Mouse (Mus musculus) right cerebral cortex, postnatal 25 days (tissue): ENCODE data around the gene Tat.

Source experiments
- DNase-seq: peaks from one replicate; pipeline ENCODE4 v3.0.0; 2022

Gene Tat

GRCm38 (mm10) chr8:109990224-109990623, at the start of gene Tat:
Tat (plus strand) TSS chr8:109990437.
- no peak for DNase-seq

DNA sequence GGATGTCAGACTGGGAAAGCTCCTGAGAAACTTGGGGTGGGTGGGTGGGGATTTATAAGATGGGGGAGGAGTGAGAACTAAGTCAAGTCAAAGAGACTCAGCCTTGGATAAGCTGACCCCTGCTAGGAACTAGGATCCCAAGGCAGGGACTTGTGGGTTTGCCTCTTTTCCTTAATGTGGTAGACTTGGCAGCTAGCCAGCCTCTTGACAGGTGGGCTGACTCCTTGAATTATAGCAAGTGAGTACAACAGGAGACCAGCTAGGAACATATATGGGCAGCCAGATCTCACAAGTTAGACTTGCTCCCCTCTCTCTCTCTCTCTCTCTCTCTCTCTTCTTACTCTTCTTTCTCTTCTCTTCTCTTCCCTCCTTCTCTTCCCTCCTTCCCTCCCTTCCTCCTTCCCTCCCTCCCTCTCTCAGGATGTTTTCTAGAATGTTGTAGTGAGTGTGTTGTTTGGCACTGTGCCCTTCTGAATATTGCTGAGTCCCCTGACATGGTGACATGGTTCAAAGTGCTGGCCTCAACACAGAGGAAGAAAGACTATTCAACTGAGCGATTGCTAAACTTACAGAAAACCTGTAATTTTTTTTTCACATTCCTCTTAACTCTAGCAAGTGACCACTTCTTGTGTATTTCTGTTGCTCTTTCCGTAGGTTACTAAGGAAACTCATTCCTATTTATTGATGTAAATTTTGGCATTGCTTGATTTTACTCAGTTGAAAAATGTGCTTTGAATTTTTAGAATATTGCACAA, 48.5 kb upstream of the Tat start:
- DNase-seq: no peak

DNA sequence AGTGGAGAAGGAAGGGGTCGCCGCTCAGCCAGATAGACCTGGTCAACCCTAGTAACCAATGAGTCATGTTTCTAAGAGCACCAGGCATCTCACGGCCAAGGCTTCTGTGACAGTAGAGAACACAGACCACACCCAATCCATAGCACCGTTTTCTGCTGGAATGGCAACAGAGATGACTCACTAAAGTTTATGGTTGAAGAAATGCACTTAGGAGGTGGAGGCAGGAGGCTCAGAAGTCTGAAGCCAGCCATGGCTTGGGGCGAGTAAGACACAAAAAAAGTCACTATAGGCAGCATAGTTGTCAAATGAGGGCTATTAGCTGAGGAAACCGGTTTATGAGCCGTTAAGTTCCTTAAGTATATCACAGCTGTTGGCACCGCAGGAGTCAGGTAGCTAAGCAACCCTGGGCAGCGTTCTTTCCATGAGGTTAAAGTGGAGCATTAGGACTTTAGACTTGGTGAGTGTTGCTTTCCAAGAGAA, 45.0 kb upstream of the Tat start:
- DNase-seq: no peak

- no peak for DNase-seq
Observed at GRCm38 (mm10) chr8:109945694-109946093, 44.5 kb upstream of the Tat start.

DNA sequence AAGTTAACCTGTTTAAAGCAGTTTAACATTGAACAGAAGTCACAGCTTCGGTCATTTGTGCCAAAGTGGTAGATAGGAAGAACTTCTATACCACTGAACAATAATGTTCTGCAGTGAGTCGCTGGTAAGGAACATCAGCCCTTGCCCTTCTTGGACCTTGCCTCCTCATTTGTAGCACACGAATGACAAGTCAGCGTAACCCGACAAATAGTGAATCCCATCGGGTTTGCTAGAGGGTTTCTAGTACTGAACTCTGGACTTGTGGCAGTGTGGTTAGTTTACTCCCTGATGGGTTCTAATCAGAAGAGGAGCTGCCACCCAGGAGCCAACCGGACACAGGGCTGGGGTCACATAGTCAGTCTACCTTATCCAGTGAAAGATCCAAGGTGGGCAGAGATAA, 44.0 kb upstream of the Tat start:
- DNase-seq: no peak

GRCm38 (mm10) chr8:109947447-109948284, 42.6 kb upstream of the Tat start:
- no peak for DNase-seq

DNA sequence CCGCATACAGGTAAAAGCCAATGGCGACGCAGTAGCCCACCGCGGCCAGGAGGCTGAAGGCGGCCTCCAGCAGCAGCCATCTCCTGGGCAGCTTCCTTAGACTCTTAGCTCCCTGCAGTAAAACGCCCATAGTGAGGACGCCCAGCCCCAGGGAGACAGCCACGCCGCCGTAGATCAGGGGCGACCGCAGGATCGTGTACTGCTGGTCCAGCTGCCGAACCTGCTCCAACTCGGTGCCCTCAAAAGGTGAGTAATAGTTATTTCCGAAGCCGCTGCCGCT, 42.0 kb upstream of the Tat start:
- DNase-seq: peak; percentile 48

DNA sequence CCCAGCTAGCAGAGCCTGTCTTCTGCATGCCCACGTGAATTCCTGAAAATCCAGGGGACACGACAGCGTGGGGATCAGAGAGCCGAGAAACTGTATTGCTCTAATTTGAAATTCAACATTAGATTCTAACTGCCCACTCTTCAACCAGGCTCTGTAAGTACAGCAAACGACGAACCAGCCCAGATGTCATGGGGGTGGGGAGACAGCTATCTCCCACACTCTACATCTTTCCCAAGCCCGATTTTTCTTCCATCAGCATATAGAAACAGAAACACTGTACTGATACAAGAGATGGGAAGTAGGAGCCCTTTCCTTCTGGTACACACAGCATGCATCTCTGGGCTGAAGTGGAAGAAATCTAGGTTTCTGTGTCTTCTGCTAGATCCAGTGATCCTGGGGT, 38.1 kb upstream of the Tat start:
- DNase-seq: peak; percentile 63

DNA sequence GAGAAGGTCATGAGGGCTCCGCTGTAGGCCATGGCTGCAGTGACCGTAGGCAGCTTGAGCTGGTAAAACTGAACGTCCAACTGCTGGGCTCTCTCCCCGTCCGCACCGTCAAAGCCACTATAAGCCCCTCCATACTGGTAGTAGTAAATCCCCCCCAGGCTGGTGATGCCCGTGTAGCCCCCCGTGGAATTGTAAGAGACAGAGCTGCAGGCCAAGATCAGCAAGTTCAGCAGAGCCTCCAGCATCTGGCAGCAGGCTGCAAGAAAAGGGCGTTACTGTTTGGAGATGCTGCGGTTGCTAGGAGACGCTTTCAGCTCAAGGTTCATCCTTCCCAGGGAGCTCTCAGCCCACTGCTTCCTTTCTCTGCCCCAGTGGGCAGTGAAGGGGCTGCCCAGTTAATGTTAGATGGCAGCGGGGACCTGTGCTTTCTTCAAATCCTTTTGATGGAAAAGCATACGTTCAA, 35.7 kb upstream of the Tat start:
- no peak for DNase-seq

- no peak for DNase-seq
Observed at GRCm38 (mm10) chr8:109957167-109958028, 32.8 kb upstream of the Tat start.

DNA sequence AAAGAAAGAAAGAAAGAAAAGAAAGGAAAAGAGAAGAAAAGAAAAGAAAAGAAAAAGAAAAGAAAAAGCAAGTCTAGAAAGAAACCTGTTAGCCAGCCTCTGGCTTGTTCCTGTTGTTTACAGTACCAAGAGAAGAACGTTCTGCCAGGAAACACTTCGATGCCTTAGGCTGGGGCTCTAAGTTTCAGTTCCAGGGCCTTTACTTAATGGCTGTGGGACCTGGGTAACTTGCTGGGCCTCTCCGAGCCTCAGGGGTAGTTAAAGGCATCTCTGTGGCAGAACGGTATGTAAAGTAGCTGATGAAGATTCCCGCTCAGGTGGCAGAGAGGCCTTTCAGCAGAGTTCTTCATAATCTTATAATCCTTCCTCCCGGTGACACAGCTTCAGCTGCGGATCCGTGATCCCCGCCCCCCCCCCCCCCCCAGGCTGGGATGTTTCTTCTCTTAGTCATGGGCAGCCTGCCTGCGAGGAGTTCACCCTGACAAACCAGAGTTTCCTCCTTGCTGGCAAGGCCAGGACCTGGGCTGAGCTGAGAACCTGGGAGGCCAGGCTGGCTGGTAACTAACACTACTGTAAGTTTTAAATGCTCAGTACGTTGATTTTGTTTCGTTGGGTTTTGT, 32.1 kb upstream of the Tat start:
- DNase-seq: no peak

DNA sequence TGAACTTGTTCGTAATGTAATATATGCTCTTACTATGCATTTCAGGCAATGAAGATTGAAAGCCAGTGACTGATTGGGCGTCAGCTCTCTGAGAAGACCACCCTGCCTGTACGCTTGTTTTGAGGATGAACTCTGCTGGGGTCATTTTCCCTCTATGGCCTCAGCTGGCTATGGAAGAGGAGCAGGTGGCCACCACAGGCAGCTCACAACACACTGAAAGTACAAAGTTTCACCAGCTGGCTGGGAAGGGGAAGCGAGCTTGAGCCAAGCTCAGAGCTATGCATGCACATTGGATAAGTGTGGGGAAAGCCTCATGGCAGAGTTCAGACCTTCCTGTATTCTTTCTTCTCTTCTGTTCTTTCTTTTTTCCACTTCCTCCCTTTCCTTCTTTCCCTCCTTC, 31.1 kb upstream of the Tat start:
- no peak for DNase-seq

GRCm38 (mm10) chr8:109961693-109962367, 28.4 kb upstream of the Tat start, which contains the start of gene Marveld3:
Marveld3 (minus strand) TSS chr8:109962203.
- DNase-seq: no peak

GRCm38 (mm10) chr8:109962896-109963295, 27.3 kb upstream of the Tat start:
- no peak for DNase-seq

DNA sequence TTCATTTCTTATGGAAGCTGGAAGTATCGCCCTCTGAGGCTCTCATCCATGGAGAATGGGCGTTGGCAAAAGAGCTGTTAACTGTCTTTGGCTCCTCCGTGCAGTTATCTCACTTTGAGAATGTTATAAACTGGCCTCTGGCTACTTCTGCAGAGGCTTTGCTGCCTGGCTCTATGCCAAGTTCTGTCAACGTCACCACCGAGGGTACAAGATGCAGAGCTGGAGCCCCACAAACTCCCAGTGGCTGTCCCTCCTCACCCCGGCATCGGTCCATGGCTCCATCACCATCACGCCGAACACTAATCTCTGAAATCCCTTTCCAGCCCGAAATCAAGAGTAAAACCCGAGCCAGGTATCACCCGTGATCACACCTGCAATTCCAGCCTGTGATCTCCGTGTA, 26.8 kb upstream of the Tat start:
- no peak for DNase-seq

DNA sequence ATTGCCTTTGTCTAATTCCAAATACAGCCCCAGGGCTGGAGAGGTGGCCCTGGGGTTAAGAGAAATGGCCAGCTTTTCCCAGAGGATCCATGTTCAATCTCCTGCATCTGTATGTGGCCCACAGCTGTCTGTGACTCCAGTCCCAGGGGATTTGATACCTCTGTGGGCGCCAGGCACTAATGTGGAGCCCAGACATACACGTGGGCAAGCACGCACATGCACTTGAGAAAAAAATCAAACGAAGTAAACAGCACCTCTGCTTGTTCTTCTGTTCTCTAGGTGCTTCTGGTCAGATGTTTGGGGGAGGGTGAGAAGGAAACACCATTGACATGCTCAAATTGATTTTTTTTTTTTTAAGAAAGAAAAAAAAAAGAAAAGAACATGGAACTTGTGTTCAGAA, 26.1 kb upstream of the Tat start:
- no peak for DNase-seq

DNA sequence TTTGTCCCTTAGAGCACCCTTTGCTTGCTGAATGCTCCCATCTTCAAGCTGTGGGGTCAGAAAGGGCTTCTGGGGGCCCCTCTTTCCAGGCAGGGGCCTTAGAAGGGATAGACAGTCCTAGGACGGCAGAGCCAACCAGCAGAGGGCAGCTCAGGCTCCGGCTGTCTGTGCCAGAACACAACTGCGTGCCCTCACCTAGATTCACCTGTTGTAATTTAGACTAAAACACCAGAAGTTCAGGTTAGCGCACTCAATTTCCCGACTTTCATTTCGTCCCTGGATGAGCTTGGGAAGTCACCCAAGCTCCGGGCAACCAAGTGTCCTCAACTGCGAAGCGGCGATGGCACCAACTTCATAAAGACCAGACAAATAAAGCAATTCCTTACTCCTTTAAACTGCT, 21.4 kb upstream of the Tat start:
- DNase-seq: no peak

DNA sequence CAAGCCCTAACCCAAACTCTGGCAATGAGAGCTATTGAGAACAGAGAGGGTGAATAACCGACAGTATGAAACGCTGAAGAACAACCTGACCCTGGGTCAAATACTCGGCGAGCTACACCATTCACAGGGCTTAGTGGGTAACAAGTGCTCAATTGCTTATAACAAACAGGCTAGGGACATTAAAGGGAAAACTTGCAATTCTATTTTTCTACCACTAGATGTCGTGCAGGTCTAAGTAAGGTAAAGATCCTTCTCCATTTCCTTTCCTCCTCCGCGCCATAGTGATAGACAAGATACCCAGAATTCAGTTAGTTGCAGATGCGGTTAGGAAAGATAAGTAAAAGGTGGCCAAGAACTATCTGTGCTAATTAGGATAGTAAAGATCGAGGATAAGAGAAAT, 19.9 kb upstream of the Tat start:
- DNase-seq: no peak

DNA sequence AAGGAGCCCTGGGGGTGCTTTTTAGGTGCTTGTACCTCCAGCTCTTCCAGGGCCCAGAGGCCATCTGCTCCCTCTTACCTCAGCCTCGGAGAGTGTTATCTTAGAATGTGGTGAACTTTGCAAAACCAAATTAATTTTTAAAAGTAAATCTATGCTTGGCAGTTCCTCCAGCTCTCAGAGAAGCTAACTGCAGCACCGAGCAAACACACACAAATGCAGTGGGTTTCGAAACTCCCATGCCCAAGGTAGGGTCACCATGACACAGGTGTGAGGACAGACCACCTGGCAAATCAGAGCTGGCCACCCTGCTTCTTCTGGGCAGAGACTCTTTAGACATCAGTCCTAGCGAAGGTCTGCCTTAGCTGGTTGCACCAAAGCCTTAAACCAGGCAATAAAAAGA, 17.3 kb upstream of the Tat start:
- DNase-seq: no peak

GRCm38 (mm10) chr8:109979339-109979738, 10.9 kb upstream of the Tat start:
- no peak for DNase-seq

GRCm38 (mm10) chr8:109982386-109983105, 7.7 kb upstream of the Tat start:
- DNase-seq: no peak

GRCm38 (mm10) chr8:109983944-109984343, 6.3 kb upstream of the Tat start:
- DNase-seq: no peak
